Mouse (Mus musculus) kidney, adult 2 months (tissue): ENCODE data around the gene Clpp.

Source experiments
- CTCF ChIP-seq: fragments of 200-500 bp; conservative IDR thresholded peaks from 2 replicates; pipeline ENCODE4 v1.5.1; 2011; ENCODE audit warnings: low read depth, mild to moderate bottlenecking, control low read depth, low read length, moderate library complexity, mixed read lengths; ENCODE audit not compliant: insufficient read depth, insufficient read length
- POLR2A ChIP-seq: fragments of 200-500 bp; IDR thresholded peaks from one replicate; pipeline ENCODE4 v1.6.1; 2011; ENCODE audit warnings: low read depth, low read length, control low read depth

DNA sequence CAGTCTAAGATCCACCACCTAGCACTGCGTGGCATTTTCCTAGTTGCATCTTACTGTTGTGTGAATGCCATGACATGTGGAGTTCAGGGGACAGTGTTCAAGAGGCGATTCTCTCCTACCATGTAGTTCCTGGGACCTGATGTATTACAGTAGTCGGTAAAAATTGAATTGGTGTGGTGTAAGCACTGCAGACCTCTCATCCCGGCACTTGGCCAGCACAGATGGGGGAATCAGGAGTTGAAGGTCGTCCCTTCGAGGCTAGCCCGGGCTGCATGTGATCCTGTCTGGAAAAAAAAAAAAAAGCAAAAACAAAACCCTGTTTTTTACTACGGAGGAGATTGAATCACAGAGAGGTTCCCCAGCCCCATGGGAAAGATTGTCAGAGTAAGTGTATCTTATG is 4.9 kb downstream of the Clpp start:
- no peak for TF ChIP-seq CTCF
- no peak for TF ChIP-seq POLR2A
